ENCODE assay signal across 23 mouse cellular contexts in the genomic region with DNA sequence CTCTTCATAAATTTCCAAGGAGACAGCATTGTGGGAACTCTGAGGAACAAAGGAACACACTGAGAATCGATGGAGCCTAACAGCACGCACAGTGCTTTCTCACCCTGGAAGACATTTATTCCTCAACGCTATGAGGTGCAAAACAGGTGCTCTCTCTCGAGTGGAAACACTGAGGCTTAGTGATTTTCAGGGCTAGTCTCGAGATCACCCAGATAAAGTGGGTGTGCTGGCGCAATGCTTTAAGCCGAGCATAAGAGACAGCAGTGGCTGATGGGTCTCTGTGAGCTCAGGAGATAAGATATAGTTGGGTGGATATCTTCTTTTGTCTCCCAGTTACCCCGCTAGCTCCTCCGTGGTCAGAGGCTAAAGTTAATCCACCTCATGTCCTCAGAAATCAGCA. TPM values are rescaled to one million over a fixed set of nuclear protein-coding genes. Genes with fewer than 3 reads are reported as not detected.
DNase-seq lines count a peak whose midpoint lies in the region; ATAC-seq and TF ChIP-seq lines count a peak whose summit lies in the region.
"Had no signal": no experiment of that assay in that cellular context is flagged by ENCODE, and none has a peak within 500 bp of the region (broad histone marks: within the 10 kb centered on the region; RNA-seq: fewer than 3 reads in every experiment).

No protein-coding gene starts in this region.

- H3K9ac ChIP-seq in kidney, embryonic 15.5 days: no peak overlapping the region
- H3K9ac ChIP-seq in MEL (ENCODE audit: control insufficient read depth, low read depth, low read length, poor library complexity, severe bottlenecking): no peak overlapping the region
- H3K9ac ChIP-seq: embryonic facial prominence, embryonic 12.5 days; embryonic facial prominence, embryonic 15.5 days; forebrain, postnatal 0 days; hindbrain, embryonic 14.5 days had no signal

- intact Hi-C loops in heart, postnatal 10 days (cut with DNase I): loop anchor here (5.0 to 10.0 kb wide), 3 partner anchors 119 to 761 kb away; a partner anchor contains a TSS

- TF ChIP-seq EP300 in MEL (IDR thresholded peaks at IDR 0.05; ENCODE audit: low read depth in 1 of 2, low read length in 2 of 2): no peak

- WGBS in kidney, embryonic 15.5 days: 66% methylated on average over 9 of the region's 9 CpGs

- peaks cover 25% of the 10 kb centered on the region for H3K4me1 ChIP-seq in kidney, embryonic 15.5 days
- no peaks in the 10 kb centered on the region for H3K4me1 ChIP-seq in MEL (ENCODE audit: control insufficient read depth in 1 of 2, insufficient read depth in 2 of 2, low read length in 2 of 2)
- peaks cover 7% of the 10 kb centered on the region for H3K4me1 ChIP-seq in brown adipose tissue, adult 24 weeks (ENCODE audit: control insufficient read depth, insufficient read depth, insufficient read length, low read length)

- no peak overlapping the region for H3K4me3 ChIP-seq in kidney, embryonic 15.5 days (replicated peaks)
- no peak overlapping the region for H3K4me3 ChIP-seq in MEL (ENCODE audit: control insufficient read depth in 1 of 2, insufficient read depth in 1 of 2, low read depth in 2 of 2, low read length in 2 of 2)
- H3K4me3 ChIP-seq in brown adipose tissue, adult 24 weeks (ENCODE audit: insufficient read depth, low read depth, low read length): no peak overlapping the region
- H3K4me3 ChIP-seq: embryonic facial prominence, embryonic 12.5 days; embryonic facial prominence, embryonic 15.5 days had no signal

- no peak for ATAC-seq in kidney, embryonic 15.5 days (replicated peaks; ENCODE audit: low FRiP score)
- ATAC-seq: forebrain, embryonic 14.5 days; forebrain, postnatal 0 days; hindbrain, postnatal 0 days had no signal

- TF ChIP-seq CTCF in MEL (IDR thresholded peaks at IDR 0.05 in 2 of 3, conservative IDR thresholded peaks at IDR 0.05 in 1 of 3; ENCODE audit: control insufficient read depth in 1 of 3, insufficient read depth in 1 of 3, low read depth in 2 of 3, low read length in 3 of 3, poor library complexity in 1 of 3, severe bottlenecking in 1 of 3): no peak

- TF ChIP-seq POLR2A in MEL (IDR thresholded peaks at IDR 0.05; ENCODE audit: control insufficient read depth in 1 of 2, insufficient read depth in 1 of 2, low read depth in 1 of 2, low read length in 2 of 2, poor library complexity in 1 of 2): no peak

- H3K9me3 ChIP-seq in kidney, embryonic 15.5 days (replicated peaks): 0 out of 2 replicates have a peak, but pooled peaks cover 4% of the 10 kb centered on the region
- no peaks in the 10 kb centered on the region for H3K9me3 ChIP-seq in MEL (replicated peaks; ENCODE audit: insufficient read depth, low read length)
- H3K9me3 ChIP-seq: embryonic facial prominence, embryonic 15.5 days; G1E had no signal

- peak; percentile 64 for DNase-seq in heart, adult 11 months
- no peak for DNase-seq in heart, postnatal 10 days
- no peak for DNase-seq in kidney, postnatal 25 days
- peak; percentile 14 for DNase-seq in MEL (ENCODE audit: low read depth, low spot score)
- DNase-seq in urinary bladder, postnatal 10 days (ENCODE audit: low spot score): no peak
- DNase-seq: adrenal gland, adult 2 months; adrenal gland, postnatal 14 days; B cell, adult 2 months; cerebellum, adult 2 months; cerebellum, adult 9-11 months; cerebellum, postnatal 25 days; forebrain, postnatal 0 days; gastrocnemius, postnatal 25 days had no signal

- H3K4me2 ChIP-seq in kidney, embryonic 15.5 days: no peak overlapping the region
- H3K4me2 ChIP-seq: embryonic facial prominence, embryonic 12.5 days; embryonic facial prominence, embryonic 15.5 days; heart, embryonic 11.5 days; hindbrain, embryonic 14.5 days had no signal

- no peaks in the 10 kb centered on the region for H3K27me3 ChIP-seq in kidney, embryonic 15.5 days
- H3K27me3 ChIP-seq in MEL (ENCODE audit: control insufficient read depth in 1 of 2, insufficient read depth in 2 of 2, low read length in 2 of 2): no peaks in the 10 kb centered on the region; a peak in 1 of 4 replicates
- H3K27me3 ChIP-seq: CH12.LX; embryonic facial prominence, embryonic 12.5 days; embryonic facial prominence, embryonic 15.5 days had no signal

- H3K36me3 ChIP-seq in kidney, embryonic 15.5 days: no peaks in the 10 kb centered on the region
- H3K36me3 ChIP-seq in MEL (ENCODE audit: control insufficient read depth in 1 of 2, insufficient read depth in 2 of 2, low read length in 2 of 2): peaks cover 0 to 2% of the 10 kb centered on the region in 2 experiments; a peak in 1 of 4 replicates
- H3K36me3 ChIP-seq: embryonic facial prominence, embryonic 12.5 days; embryonic facial prominence, embryonic 15.5 days; G1E had no signal

- TF ChIP-seq RAD21 in MEL (IDR thresholded peaks at IDR 0.05; ENCODE audit: low read depth, low read length): no peak

- H3K27ac ChIP-seq in kidney, embryonic 15.5 days: peak overlapping the region; percentile 82; the same call in 1 of the 2 replicates
- H3K27ac ChIP-seq in MEL (ENCODE audit: control insufficient read depth, low read depth, low read length): no peak overlapping the region
- peak overlapping the region; percentile 88 for H3K27ac ChIP-seq in brown adipose tissue, adult 24 weeks (replicated peaks; ENCODE audit: low read depth, low read length)
- H3K27ac ChIP-seq: hindbrain, embryonic 14.5 days; hindbrain, postnatal 0 days had no signal

- no peaks in the 10 kb centered on the region for H3K79me2 ChIP-seq in MEL (ENCODE audit: control insufficient read depth, insufficient read depth, low read length, poor library complexity)

TF ChIP-seq in MEL, 35 proteins besides CTCF, POLR2A, EP300 and RAD21:
- peak; percentile 19; the same call in 1 of the 2 replicates for TF ChIP-seq GATA1 (IDR thresholded peaks at IDR 0.05; ENCODE audit: low read depth, low read length)
- no peak for TF ChIP-seq USF1 (IDR thresholded peaks at IDR 0.05; ENCODE audit: low read depth, low read length)
- TF ChIP-seq SIN3A (IDR thresholded peaks at IDR 0.05; ENCODE audit: low read length): no peak
- TF ChIP-seq ZMIZ1 (IDR thresholded peaks at IDR 0.05; ENCODE audit: low read depth, low read length): no peak

RNA-seq across cellular contexts. Expression of a gene that starts 19.6 kb away (rescaled TPM):
- 10 to 100 TPM; 41.4 to 43.2 TPM for total RNA-seq in heart, postnatal 10 days (2021)
- polyA plus RNA-seq in kidney, embryonic 15.5 days (2015; fragmentation: Nextera tagmentation; extraction: Ambion mirVana): 110 and 112 TPM in 2 replicates
- total RNA-seq in MEL (2012; rRNA removed): 41.4 and 52.6 TPM in 2 replicates
- 10 to 100 TPM in 1 of 2 experiments, not detected in 1; 50.4 TPM for polyA plus RNA-seq in MEL (2012; ENCODE audit: insufficient read depth in 1 of 2, insufficient read length in 2 of 2, low read depth in 1 of 2, low replicate concordance in 2 of 2, missing spikeins in 1 of 2)
- 71.9 and 84.7 TPM in 2 replicates for polyA plus RNA-seq in brown adipose tissue, adult 24 weeks (2012; ENCODE audit: insufficient read depth, insufficient read length, missing spikeins)

RNA-seq across cellular contexts. Expression of a gene that starts 36.6 kb away (rescaled TPM):
- total RNA-seq in heart, postnatal 10 days (2021): 1 to 10 TPM; 4.9 to 5.4 TPM
- polyA plus RNA-seq in kidney, embryonic 15.5 days (2015; fragmentation: Nextera tagmentation; extraction: Ambion mirVana): 7.7 and 8.1 TPM in 2 replicates
- total RNA-seq in MEL (2012; rRNA removed): 19.9 and 22.8 TPM in 2 replicates
- polyA plus RNA-seq in MEL (2012; ENCODE audit: insufficient read depth in 1 of 2, insufficient read length in 2 of 2, low read depth in 1 of 2, low replicate concordance in 2 of 2, missing spikeins in 1 of 2): 10 to 100 TPM in 1 of 2 experiments, not detected in 1; 42.4 TPM
- polyA plus RNA-seq in brown adipose tissue, adult 24 weeks (2012; ENCODE audit: insufficient read depth, insufficient read length, missing spikeins): 8.9 and 9.5 TPM in 2 replicates

Comparison
In these comparisons a context has a peak if more than half of its experiments do, and no peak if none do; other contexts are left out.
1. DNase-seq: peak in heart, adult 11 months (single experiment) and MEL (single experiment); none in heart, postnatal 10 days (0 of 2), kidney, postnatal 25 days (0 of 2) and urinary bladder, postnatal 10 days (single experiment).